Mouse (Mus musculus) bone marrow macrophage, adult 2 months (primary cell): ENCODE results near the gene Tspan14.

Experiments
- CTCF ChIP-seq: IDR thresholded peaks from 2 replicates; pipeline ENCODE4 v1.5.1; 2012; ENCODE audit warnings: low read depth, mild to moderate bottlenecking, low read length, moderate library complexity
- POLR2A ChIP-seq: IDR thresholded peaks from 2 replicates; pipeline ENCODE4 v1.6.1; 2012; ENCODE audit warnings: mild to moderate bottlenecking, low read depth, low read length, borderline replicate concordance

GRCm38 (mm10) chr14:40966392-40966861, at the start of gene Tspan14:
- TF ChIP-seq POLR2A (no peak), CTCF (no peak)
